Mouse (Mus musculus) forebrain, embryonic 16.5 days (tissue): ENCODE data around the gene Kcnma1. TPM values are rescaled to one million over a fixed set of nuclear protein-coding genes. Genes with fewer than 3 reads are reported as not detected.

Source experiments
- ATAC-seq: fragments of 200-750 bp; cut with Nextera tagmentation; 2 replicates; pipeline ENCODE4 v1.8.0; 2017; ENCODE audit warnings: mild to moderate bottlenecking, moderate library complexity
- H3K27ac ChIP-seq: fragments of 300-500 bp; sonication (generic); 2 replicates; pipeline ENCODE4 v1.5.1; 2014; ENCODE audit warnings: low read length, control low read depth
- H3K27me3 ChIP-seq: fragments of 300-500 bp; sonication (generic); replicated peaks from 2 replicates; pipeline ENCODE4 v1.6.1; 2014; ENCODE audit warnings: low read length; ENCODE audit not compliant: control insufficient read depth, insufficient read depth
- H3K36me3 ChIP-seq: fragments of 300-500 bp; sonication (generic); 2 replicates; pipeline ENCODE4 v1.6.1; 2014; ENCODE audit not compliant: control insufficient read depth, insufficient read depth
- H3K4me1 ChIP-seq: fragments of 300-500 bp; sonication (generic); replicated peaks from 2 replicates; pipeline ENCODE4 v1.6.1; 2014; ENCODE audit warnings: low read length; ENCODE audit not compliant: control insufficient read depth, insufficient read depth
- H3K4me2 ChIP-seq: fragments of 300-500 bp; sonication (generic); 2 replicates; pipeline ENCODE4 v1.6.1; 2014; ENCODE audit warnings: mild to moderate bottlenecking, low read length, control low read depth
- H3K4me3 ChIP-seq: fragments of 300-500 bp; sonication (generic); replicated peaks from 2 replicates; pipeline ENCODE4 v1.5.1; 2014; ENCODE audit warnings: mild to moderate bottlenecking, low read length, control low read depth
- H3K9ac ChIP-seq: fragments of 300-500 bp; sonication (generic); replicated peaks from 2 replicates; pipeline ENCODE4 v1.6.1; 2014; ENCODE audit warnings: low read depth, low read length, control low read depth
- H3K9me3 ChIP-seq: fragments of 300-500 bp; sonication (generic); 2 replicates; pipeline ENCODE4 v1.6.1; 2016; ENCODE audit warnings: low read length; ENCODE audit not compliant: control insufficient read depth
- WGBS: fragments of 180-500 bp; shearing (Covaris S2); extraction: QIAGEN DNeasy Blood & Tissue Kit; methylation state at CpG from one replicate; pipeline ENCODE4 v1.1.7; 2014; 5-methylcytosine and 5-hydroxymethylcytosine counted together
- polyA plus RNA-seq: library from polyadenylated mRNA; unstranded; fragments of >200 nt; fragmentation: Nextera tagmentation; extraction: Ambion mirVana; gene quantifications from 2 replicates; pipeline ENCODE4 v1.2.1, GENCODE M21; 2015

Gene Kcnma1
- polyA plus RNA-seq, 1 experiment from 2014 or later, result 12.3 TPM

- Histone ChIP-seq H3K36me3 (no peaks in the 10 kb centered on the region), H3K4me1 (no peaks in the 10 kb centered on the region), H3K27ac (no peak overlapping the region), H3K9ac (no peak overlapping the region), H3K9me3 (no peaks in the 10 kb centered on the region), H3K27me3 (no peaks in the 10 kb centered on the region), H3K4me3 (no peak overlapping the region), H3K4me2 (no peak overlapping the region)
- ATAC-seq, result no peak
- 50% methylated on average over 6 of the region's 6 CpGs for WGBS
These were observed 79.3 kb downstream of the Kcnma1 start for GRCm38 (mm10) chr14:23935016-23935415.

GRCm38 (mm10) chr14:23931671-23932071, 82.6 kb downstream of the Kcnma1 start:
- Histone ChIP-seq H3K36me3 (no peaks in the 10 kb centered on the region), H3K27me3 (no peaks in the 10 kb centered on the region), H3K4me3 (no peak overlapping the region), H3K27ac (no peak overlapping the region), H3K9ac (no peak overlapping the region), H3K4me2 (no peak overlapping the region), H3K4me1 (no peaks in the 10 kb centered on the region), H3K9me3 (no peaks in the 10 kb centered on the region)
- WGBS, result 84% methylated on average over 6 of the region's 6 CpGs
- no peak for ATAC-seq

GRCm38 (mm10) chr14:23929168-23929567, 85.1 kb downstream of the Kcnma1 start:
- no peak for ATAC-seq
- no peaks in the 10 kb centered on the region for H3K27me3 ChIP-seq
- H3K4me3 ChIP-seq, result no peak overlapping the region
- H3K4me1 ChIP-seq, result no peaks in the 10 kb centered on the region
- H3K36me3 ChIP-seq, result no peaks in the 10 kb centered on the region
- H3K9ac ChIP-seq, result no peak overlapping the region
- 91% methylated on average over 3 of the region's 3 CpGs for WGBS
- H3K27ac ChIP-seq, result no peak overlapping the region
- H3K4me2 ChIP-seq, result no peak overlapping the region
- H3K9me3 ChIP-seq, result no peaks in the 10 kb centered on the region

DNA sequence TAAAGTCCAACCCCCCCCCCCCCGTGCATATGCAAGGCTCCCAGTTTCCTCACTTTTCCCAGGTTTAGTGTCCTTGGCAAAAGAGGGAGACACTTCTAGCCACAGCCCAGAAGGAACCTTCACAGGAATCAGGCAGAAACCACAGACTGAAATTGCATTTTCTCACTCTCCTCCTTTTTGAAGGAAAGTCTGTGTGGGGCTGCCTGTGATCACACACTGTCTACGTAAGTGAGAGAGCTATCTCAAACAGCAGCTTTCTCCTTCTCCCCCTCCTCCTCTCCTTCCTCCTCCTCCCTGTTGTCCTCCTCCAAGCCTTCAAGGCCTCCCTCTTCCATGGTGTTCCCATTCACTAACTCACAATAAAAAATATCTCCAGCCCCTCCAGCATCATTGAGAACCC, 90.9 kb downstream of the Kcnma1 start:
- no peak overlapping the region for H3K4me2 ChIP-seq
- no peaks in the 10 kb centered on the region for H3K9me3 ChIP-seq
- no peaks in the 10 kb centered on the region for H3K36me3 ChIP-seq
- ATAC-seq, result no peak
- 87% methylated on average over 2 of the region's 2 CpGs for WGBS
- H3K27ac ChIP-seq, result no peak overlapping the region
- no peaks in the 10 kb centered on the region for H3K27me3 ChIP-seq
- H3K4me1 ChIP-seq, result 0 out of 2 replicates have a peak, but pooled peaks cover 3% of the 10 kb centered on the region
- no peak overlapping the region for H3K4me3 ChIP-seq
- no peak overlapping the region for H3K9ac ChIP-seq

GRCm38 (mm10) chr14:23922755-23923154, 91.5 kb downstream of the Kcnma1 start:
- no peak for ATAC-seq
- 79% methylated on average over 3 of the region's 3 CpGs for WGBS
- Histone ChIP-seq H3K9me3 (no peaks in the 10 kb centered on the region), H3K4me3 (no peak overlapping the region), H3K4me1 (0 out of 2 replicates have a peak, but pooled peaks cover 3% of the 10 kb centered on the region), H3K27ac (no peak overlapping the region), H3K36me3 (no peaks in the 10 kb centered on the region), H3K4me2 (no peak overlapping the region), H3K27me3 (no peaks in the 10 kb centered on the region), H3K9ac (no peak overlapping the region)

GRCm38 (mm10) chr14:23911108-23911629, 103.1 kb downstream of the Kcnma1 start:
- 69% methylated on average over 1 of the region's 1 CpGs for WGBS

DNA sequence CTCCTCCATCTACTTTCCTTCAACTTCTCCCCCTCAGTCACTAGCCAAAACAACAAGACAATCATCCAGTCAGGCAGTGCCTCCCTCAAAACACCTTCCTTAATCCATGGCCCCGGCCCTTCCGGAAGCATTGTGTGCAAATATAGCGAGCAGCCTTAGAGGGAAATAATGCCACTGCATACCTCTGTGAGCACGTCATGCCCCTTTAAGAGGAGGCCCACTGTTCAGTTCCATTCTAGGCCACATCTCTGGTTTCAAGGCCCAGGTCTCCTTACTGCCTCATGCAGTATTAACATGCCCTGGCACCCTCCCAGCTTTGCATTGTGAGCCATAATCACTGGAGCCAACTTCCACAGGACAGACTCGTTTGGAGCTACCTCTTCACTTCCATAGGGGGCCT, 105.7 kb downstream of the Kcnma1 start:
- no peak overlapping the region for H3K9ac ChIP-seq
- no peaks in the 10 kb centered on the region for H3K27me3 ChIP-seq
- no peak overlapping the region for H3K4me2 ChIP-seq
- 65% methylated on average over 5 of the region's 5 CpGs for WGBS
- H3K4me3 ChIP-seq, result no peak overlapping the region
- no peaks in the 10 kb centered on the region for H3K4me1 ChIP-seq
- H3K9me3 ChIP-seq, result no peaks in the 10 kb centered on the region
- no peaks in the 10 kb centered on the region for H3K36me3 ChIP-seq
- no peak overlapping the region for H3K27ac ChIP-seq
- no peak for ATAC-seq

More at GRCm38 (mm10) chr14:23911108-23911629, 103.1 kb downstream of the Kcnma1 start:
- Histone ChIP-seq H3K27ac (no peak overlapping the region), H3K4me3 (no peak overlapping the region), H3K4me1 (no peaks in the 10 kb centered on the region), H3K27me3 (no peaks in the 10 kb centered on the region), H3K9ac (no peak overlapping the region), H3K36me3 (no peaks in the 10 kb centered on the region), H3K9me3 (no peaks in the 10 kb centered on the region), H3K4me2 (no peak overlapping the region)
- no peak for ATAC-seq

DNA sequence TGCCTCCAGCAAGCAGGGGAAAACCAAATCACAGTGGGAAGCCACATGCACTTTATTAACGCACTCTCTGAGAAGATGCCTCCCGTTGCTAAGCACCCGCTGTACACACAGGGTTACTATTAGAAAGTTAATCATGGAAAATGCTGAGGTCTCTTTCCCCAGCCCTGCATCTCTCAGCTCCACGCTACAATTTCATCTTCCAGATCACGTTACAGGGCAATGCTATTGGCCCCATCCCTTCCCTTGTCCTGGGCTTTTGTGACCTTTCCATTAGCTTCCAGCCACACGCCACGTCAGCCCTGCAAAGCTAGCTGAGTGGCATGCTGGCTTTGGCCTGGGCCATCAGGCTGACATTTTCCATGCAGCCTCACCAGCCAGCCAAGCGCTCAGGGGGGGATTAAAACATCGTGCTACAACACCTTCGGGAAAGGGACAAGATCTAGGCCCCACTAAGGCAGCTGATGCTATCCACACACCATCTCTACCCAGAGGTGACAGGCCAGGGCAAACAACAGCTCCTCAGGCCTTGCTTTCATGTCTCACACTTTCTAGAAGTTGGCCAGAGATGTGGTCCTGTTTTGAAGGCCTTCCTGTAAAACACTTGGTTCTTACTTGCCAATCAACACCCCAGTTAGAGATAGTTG, 111.5 kb downstream of the Kcnma1 start:
- Histone ChIP-seq H3K9me3 (no peaks in the 10 kb centered on the region), H3K27ac (no peak overlapping the region), H3K4me2 (no peak overlapping the region), H3K4me1 (peaks cover 4% of the 10 kb centered on the region), H3K4me3 (no peak overlapping the region), H3K36me3 (no peaks in the 10 kb centered on the region), H3K9ac (no peak overlapping the region), H3K27me3 (no peaks in the 10 kb centered on the region)
- peak; percentile 55; the same call in 1 of the 2 replicates for ATAC-seq
- 36% methylated on average over 10 of the region's 10 CpGs for WGBS

GRCm38 (mm10) chr14:23899462-23899861, 114.8 kb downstream of the Kcnma1 start:
- Histone ChIP-seq H3K36me3 (no peaks in the 10 kb centered on the region), H3K9me3 (no peaks in the 10 kb centered on the region), H3K9ac (no peak overlapping the region), H3K4me3 (no peak overlapping the region), H3K27me3 (no peaks in the 10 kb centered on the region), H3K4me1 (peaks cover 4% of the 10 kb centered on the region), H3K27ac (no peak overlapping the region), H3K4me2 (no peak overlapping the region)
- ATAC-seq, result no peak
- 79% methylated on average over 5 of the region's 5 CpGs for WGBS
